Mouse (Mus musculus) cortical plate, adult 2 months (tissue): ENCODE results near the gene Rnase1. TPM values are rescaled to one million over a fixed set of nuclear protein-coding genes. Genes with fewer than 3 reads are reported as not detected.

Experiments
- H3K27ac ChIP-seq: fragments of 200-500 bp; 2 replicates; pipeline ENCODE4 v1.5.1; 2012; ENCODE audit warnings: low read length, control low read depth, inconsistent platforms; ENCODE audit not compliant: insufficient read depth
- H3K4me1 ChIP-seq: fragments of 200-500 bp; 2 replicates; pipeline ENCODE4 v1.6.1; 2011; ENCODE audit warnings: low read length; ENCODE audit not compliant: control insufficient read depth, insufficient read depth
- H3K4me3 ChIP-seq: fragments of 200-500 bp; 2 replicates; pipeline ENCODE4 v1.5.1; 2011; ENCODE audit warnings: mild to moderate bottlenecking, low read length, control low read depth; ENCODE audit not compliant: insufficient read depth
- CTCF ChIP-seq: fragments of 200-500 bp; IDR thresholded peaks from 2 replicates; pipeline ENCODE4 v1.5.1; 2011; ENCODE audit warnings: mild to moderate bottlenecking, control low read depth, low read length; ENCODE audit not compliant: insufficient read depth; ENCODE audit errors: extremely low read depth
- POLR2A ChIP-seq: fragments of 200-500 bp; IDR thresholded peaks from 2 replicates; pipeline ENCODE4 v1.6.1; 2011; ENCODE audit warnings: mild to moderate bottlenecking, low read length, control low read depth; ENCODE audit not compliant: insufficient read depth; ENCODE audit errors: extremely low read depth
- polyA plus RNA-seq: library from polyadenylated mRNA; depleted of rRNA; stranded (reverse); fragments of >200 nt; gene quantifications from 2 replicates; pipeline ENCODE4 v1.2.3, GENCODE M21; 2012; rRNA removed

The Rnase1 gene
- polyA plus RNA-seq, 1 experiment: 2.4 TPM

GRCm38 (mm10) chr14:51095736-51096524 lies 50.7 kb downstream of the Rnase1 start:
- H3K27ac ChIP-seq: no peak overlapping the region
- H3K4me3 ChIP-seq: no peak overlapping the region
- H3K4me1 ChIP-seq: no peaks in the 10 kb centered on the region
- no peak for TF ChIP-seq CTCF
- TF ChIP-seq POLR2A: no peak

Other genes with a start within 250 kb of the Rnase1 start
- 4.1 and 5.1 TPM in 2 replicates for gene Klhl33, start 249.3 kb downstream of the Rnase1 start, polyA plus RNA-seq
- 61.2 and 62.6 TPM in 2 replicates for gene Osgep, start 221.9 kb downstream of the Rnase1 start, polyA plus RNA-seq
- 57.6 and 62.4 TPM in 2 replicates for gene Apex1, start 221.8 kb downstream of the Rnase1 start, polyA plus RNA-seq
- 169 and 177 TPM in 2 replicates for gene Pip4p1, start 215.9 kb downstream of the Rnase1 start, polyA plus RNA-seq
- 29.3 and 31.3 TPM in 2 replicates for gene Pnp, start 215.7 kb downstream of the Rnase1 start, polyA plus RNA-seq
- gene Gm49342, start 202.3 kb downstream of the Rnase1 start, polyA plus RNA-seq: 24.8 and 28.5 TPM in 2 replicates
- 0.87 and 1.4 TPM in 2 replicates for gene Pnp2, start 190.8 kb downstream of the Rnase1 start, polyA plus RNA-seq
- gene Rnase10, start 139.0 kb downstream of the Rnase1 start, polyA plus RNA-seq: 0.08 and 0.19 TPM in 2 replicates
- 0.08 TPM in 1 of 2 replicates, not detected in the other for gene Rnase9, start 104.9 kb downstream of the Rnase1 start, polyA plus RNA-seq
- gene Rnase11, start 96.6 kb downstream of the Rnase1 start, polyA plus RNA-seq: not detected in 2 replicates
- 0.30 TPM in 1 of 2 replicates, not detected in the other for gene Rnase12, start 89.1 kb downstream of the Rnase1 start, polyA plus RNA-seq
- not detected in 2 replicates for gene Olfr750, start 72.3 kb downstream of the Rnase1 start, polyA plus RNA-seq
- 31.6 and 34.1 TPM in 2 replicates for gene Rnase4, start 55.7 kb downstream of the Rnase1 start, polyA plus RNA-seq
- 6.9 and 8.1 TPM in 2 replicates for gene Ang, start 55.6 kb downstream of the Rnase1 start, polyA plus RNA-seq
- not detected in 2 replicates for gene Eddm3b, start 32.4 kb downstream of the Rnase1 start, polyA plus RNA-seq
- 0.50 and 0.68 TPM in 2 replicates for gene Rnase6, start 22.9 kb downstream of the Rnase1 start, polyA plus RNA-seq
- not detected in 2 replicates for gene Rnase2b, start 15.5 kb upstream of the Rnase1 start, polyA plus RNA-seq
- gene Ang2, start 52.4 kb upstream of the Rnase1 start, polyA plus RNA-seq: not detected in 2 replicates
- not detected in 2 replicates for gene Ear14, start 56.6 kb upstream of the Rnase1 start, polyA plus RNA-seq
- gene Rnase2a, start 109.3 kb upstream of the Rnase1 start, polyA plus RNA-seq: not detected in 2 replicates
- gene Gm7247, start 215.0 kb upstream of the Rnase1 start, polyA plus RNA-seq: not detected in 2 replicates